Mouse (Mus musculus): ENCODE results near the gene Bnc2. TPM values are rescaled to one million over a fixed set of nuclear protein-coding genes. Genes with fewer than 3 reads are reported as not detected.

Gene Bnc2
- polyA plus RNA-seq, 2 experiments from 2014 or later = not detected

DNA sequence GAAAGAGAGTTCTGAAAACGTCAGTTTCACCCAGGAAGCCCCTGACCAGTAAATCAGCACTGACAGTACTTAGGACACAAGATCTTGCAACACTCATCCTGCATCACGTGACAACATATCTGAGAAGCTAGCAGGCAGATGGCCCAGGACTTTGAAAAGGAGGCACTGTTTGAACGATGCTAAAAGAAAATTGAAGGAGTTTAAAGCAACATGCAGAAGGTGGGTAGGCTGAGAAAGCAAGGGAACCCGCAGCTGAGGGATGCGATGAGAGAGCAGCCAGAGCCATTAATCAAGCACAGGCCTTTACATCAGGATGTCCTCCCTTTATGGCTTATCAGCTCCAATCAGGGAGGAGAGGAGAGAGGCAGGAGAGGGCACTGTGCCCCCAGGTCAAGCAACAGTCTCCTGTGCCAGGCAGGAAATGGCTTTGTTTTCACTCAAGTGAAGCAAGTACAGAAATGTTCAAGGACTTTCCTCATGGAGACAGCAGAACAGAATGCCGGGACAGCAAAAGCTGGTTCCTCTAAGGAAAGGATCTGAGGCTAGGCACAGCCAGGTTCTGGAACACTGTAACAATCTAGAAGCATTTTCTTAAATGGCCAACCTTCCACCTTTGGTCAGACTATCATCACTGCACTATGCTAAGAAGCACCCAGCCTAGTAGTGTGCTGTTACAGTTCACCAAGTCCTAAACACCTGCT lies 267.6 kb downstream of the Bnc2 start:
- no peak for ATAC-seq

DNA sequence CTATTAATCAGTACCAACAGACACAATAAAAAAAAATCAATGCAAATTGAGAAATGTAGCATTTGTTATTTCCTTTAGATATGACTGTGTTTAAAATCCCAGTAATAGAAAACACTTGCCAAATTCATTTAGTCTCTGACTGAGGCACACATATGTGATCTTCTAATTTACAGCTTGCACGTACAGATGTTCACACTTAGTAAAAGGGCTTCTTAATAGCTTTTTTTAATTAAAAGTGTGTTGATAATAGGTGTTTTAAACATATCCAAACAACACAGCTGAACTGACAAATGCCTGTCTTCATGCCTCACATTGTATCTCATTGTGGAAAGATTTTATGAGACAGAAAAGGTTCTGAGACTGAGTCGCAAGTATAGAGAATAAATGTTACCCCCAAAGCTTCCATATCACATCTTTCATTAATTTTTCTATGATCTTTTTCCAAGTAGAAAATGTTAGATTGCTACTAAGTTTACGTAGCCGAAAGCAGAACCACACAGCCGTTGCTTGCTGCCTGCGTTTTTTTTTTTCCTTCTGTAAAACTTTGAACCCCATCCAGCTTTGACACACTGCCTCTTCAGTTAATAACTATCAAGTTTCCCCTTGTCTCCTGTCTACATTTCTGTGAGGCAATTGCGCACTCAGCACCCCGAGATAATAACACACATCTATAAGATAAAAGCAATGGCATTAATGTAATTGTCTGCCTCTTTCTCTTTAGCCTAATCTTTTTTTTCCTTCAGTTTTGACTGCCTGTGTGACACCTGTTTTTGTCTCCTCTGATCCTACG lies 271.5 kb downstream of the Bnc2 start:
- no peak for ATAC-seq

DNA sequence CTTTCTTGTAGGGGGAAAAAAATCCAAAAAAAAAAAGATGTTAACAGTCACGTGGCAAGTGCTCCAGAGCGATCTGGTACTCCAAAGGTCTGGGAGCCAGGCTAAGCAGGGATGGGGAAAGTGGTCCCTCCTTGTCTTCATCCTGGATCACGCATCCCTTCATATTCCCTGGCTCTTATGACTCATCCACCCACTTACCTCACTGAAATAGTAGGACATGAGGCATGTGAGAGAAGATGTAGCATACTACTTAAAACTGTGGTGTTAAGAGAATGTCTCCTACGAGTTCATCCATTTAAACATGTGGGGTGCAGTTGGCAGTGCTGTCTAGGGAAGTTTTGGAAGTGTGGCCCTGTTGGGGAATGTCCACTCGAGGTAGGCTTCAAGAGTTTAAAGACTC lies 286.1 kb downstream of the Bnc2 start:
- no peak for ATAC-seq

DNA sequence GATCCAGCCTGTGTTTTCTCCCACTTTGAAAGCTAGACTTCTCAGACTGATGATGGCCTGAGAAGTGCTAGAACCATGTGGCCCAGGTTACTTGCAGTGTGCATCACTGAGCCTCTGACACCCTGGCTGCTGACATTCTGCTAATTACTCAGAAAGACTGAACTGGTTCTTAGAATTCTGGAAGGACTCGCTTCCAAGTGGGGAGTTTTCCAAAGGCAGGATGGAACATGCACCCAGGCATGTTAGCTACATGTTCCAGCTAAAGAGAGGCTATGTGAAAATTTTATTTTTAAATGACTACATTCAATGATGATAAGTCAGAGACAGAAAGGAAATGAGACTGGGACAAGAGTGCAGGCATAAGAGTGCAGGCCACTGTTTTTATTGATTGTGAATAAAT lies 289.9 kb downstream of the Bnc2 start:
- ATAC-seq = no peak

DNA sequence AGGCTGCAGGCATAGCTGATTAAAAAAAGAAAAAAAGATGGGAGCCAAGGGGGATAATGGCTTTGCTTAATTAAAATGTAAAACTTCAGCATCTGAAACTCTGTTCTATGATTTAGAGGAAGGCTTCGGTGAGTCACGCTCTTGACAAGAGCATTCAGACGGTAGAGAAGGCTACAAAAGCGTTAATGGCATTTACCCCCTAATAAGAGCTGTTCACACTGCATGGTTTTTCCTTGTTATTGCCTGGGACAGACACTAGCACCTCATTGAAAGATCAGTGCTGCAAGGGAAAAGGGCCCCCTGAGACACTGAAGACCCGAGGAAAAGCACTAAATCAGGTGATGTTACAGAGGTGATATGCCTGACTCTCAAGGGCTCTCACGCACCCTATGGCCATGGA lies 295.8 kb downstream of the Bnc2 start:
- ATAC-seq = no peak

DNA sequence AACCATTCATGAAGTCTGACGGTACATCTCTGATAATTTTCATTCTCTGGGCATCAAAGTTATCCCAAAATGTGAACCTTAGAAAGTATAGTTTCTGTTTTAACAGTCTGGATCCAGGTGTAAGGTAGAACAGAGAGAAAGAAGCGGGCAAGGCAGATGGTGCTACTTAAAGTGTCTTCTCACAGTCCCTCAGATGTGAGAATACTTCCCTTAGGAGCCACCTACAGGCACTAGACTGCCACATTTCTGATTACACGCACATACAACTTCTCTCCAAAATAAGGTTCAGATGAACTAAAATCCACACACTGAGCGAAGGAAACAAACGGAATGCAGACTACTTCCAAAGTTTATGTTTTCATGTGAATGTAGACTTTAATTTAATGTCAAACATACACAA lies 297.6 kb downstream of the Bnc2 start:
- no peak for ATAC-seq

DNA sequence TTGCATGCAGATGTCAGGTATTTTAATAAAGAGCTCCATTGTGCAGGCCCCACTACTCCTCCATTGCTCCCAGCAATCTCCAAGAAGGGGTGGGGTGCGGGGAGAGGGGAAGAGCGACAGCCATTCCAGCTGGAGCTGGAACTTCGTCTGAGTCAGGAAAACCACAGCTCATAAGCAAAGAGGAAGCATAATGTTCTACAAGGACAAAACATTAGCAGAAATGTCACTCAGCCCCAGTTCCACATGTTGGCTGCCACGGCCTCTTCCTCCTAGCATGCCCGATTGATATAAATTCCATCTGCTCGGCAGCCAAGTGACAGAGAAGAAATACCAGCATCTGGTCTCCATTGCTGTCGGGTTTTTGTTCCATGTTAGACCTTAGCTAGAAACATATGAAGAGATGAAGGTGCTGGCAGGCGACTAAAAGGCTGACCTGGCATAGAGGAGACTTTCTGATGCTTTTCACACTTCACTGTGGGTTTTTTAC lies 312.7 kb downstream of the Bnc2 start:
- ATAC-seq = no peak

DNA sequence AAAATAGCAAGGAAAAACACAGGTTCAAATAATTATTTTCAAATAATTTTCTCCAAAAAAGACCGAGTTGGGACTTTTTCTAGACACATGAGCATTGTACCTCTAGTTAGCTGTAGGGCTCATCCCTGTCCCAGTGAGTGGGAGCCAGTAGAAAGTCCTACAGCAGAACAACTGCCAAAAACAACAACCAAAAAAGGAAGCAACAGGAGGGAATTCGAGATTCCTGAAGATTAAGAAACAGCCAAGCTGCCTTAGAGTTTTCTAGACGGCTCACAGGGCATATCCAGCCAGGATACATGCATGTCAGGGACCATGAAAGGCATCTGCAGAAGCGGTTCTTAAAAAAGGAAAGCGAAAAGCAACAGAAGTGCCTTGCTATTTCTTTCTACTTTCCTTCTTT lies 313.9 kb downstream of the Bnc2 start:
- ATAC-seq = no peak

DNA sequence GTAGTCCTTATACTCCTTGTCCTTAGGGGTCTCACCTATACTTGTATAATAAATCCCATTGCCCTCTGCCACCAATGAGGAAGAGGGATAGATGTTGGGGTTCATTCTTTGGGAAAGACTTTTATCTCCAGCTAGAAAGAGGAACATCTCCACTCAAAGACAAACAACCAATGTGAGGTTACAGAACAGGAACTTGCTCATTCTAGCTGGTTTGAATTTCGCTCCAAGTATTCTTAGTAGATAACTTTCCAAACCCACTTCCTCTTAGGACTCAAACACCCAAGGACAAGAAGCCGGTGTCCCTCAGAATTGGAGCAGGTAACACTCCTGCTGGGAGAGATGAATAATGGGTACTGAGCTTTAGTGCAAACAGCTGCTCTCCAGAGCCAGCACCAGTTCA lies 315.1 kb downstream of the Bnc2 start:
- ATAC-seq = no peak

DNA sequence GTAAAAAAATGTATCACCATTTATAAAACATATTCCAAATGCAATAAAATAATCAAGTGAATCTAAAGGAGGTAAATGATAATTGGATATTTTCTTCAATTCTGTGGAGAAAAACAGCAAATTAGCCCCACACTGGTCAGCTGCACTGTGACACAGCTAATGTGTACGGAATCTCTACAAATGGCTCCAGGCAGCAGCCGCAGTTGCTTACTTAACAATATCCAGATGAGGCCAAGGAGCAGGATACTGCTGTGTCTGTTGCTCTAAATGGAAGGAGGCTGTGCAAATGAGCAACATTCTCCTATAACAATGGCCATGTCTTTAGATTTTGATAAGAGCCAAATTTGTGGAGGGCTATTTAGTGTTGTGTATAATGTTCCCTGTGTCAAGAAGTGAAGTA lies 316.9 kb downstream of the Bnc2 start:
- no peak for ATAC-seq

DNA sequence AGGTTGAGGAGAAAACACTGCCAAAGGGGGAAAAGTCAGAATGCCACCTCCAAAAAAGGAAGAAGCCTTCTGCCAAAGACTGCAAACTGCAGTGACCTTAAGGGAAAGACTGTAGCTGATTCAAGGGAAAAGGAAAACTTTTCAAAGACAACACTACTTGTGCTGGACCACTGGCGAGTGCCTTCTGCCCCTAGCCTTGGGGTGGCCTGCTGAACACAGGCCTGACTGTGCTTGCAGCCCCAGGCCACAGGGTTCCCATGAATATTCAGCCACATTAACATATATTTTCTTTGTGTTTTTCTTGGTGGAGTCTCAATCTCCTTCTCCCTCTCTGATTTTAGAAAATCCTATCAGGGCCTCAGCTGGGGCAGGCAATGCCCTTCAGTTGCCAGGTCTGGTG lies 317.7 kb downstream of the Bnc2 start:
- ATAC-seq = no peak

DNA sequence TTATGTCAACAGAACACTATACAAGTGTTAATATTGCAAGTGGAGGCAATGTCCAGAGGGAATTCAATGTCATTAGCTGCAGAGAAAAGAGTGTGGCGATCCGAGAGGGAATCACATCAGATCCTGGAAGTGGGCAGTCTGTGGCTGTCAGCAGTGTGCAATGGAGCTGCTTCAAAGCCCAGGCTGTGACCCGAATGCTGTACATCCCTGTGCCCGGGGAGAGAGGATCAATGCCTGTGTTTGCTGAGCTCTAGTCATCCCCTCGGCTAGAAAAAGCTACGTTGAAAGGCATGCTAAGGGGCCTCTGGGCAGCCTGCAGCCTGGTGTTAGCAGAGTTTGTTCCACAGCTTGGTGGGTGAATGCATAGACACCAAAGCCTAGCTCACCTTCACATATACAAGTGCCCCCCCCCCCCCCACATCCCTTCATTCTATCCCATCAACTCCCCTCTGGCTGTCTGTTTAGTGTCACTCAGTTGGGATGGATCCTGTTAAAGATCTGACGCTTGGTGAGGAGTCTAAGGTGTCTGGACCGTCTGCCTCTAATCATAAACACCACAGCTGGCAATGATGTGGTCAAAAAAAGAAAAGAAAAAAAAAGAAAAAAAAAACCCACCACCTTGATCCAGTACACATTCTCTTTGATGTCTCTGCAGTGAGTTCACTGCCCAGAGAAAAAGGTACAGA lies 318.5 kb downstream of the Bnc2 start:
- ATAC-seq = no peak

DNA sequence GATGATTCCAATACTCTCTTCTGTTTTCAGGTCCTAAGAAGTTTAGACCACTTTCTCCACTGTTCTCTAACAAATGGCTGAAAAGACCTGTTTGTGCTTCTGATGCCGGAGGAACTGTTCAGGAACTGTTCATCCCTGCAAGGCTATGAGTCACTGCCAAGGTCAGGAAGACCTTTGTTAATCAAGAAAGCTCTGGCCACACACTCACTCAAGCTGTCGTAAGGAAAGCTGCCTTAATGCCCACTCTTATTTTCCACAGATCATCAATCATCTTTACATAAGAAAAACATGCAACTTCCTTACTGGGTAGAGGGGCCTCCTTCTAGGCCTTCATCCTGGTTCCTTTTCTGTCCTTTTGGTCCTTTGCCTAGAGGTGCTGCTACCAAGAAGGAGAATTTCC lies 322.4 kb downstream of the Bnc2 start:
- ATAC-seq = no peak

DNA sequence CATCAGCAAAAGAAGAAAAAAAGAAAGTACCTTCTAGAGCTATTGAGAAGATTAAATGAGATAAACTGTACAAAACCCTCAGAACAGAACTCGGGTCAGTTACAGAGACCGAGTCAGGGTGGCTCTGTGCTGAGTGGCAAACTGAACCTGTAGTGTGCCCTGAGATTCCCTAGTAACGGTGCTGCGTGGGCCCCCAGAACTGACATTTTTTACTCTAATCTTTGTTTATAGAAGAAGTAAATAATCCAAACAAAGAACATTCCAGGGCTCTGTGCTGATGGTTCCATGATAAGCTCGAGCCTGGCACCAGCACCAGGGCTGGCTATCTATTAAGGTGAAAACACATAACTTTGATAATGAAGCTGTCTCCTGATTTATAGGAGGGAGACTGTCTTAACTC lies 325.5 kb downstream of the Bnc2 start:
- no peak for ATAC-seq

DNA sequence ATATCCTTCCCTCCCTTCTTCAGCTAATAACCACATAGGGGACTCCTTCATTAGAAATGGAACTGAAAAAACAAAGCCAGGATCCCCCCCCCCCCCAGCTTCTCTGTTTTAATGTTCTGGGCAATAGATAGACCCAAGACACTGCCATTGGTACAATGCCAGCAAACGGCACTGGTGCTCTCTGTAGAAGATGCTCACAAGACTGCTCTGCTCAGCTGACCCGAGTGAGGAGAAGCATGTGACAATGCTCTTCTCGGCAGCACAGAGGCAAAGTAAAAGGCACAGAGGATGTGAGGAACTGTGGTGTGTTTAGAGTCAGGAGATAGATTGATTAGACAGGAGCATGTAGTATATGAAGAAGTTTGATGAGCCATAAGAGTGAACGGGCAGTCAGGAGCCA lies 335.9 kb downstream of the Bnc2 start:
- ATAC-seq = no peak

DNA sequence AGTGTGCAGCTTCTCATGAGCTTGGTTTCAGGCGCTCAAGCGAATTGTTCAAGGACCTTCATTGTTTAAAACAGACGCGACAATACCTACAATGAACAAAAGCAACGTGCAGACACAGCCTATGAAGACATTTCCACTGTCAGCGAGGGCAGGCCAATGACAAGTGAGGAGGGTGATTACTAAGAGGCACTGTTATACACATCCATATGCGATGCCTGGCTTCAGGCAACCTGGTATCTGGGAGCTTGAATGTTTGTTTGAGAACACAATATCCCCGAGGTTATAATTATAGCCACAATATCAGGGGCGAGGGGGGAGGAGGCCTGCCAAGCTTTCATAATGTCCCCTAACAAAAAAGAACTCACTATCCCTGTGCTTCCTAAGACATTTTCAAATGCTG lies 343.1 kb downstream of the Bnc2 start:
- ATAC-seq = no peak

DNA sequence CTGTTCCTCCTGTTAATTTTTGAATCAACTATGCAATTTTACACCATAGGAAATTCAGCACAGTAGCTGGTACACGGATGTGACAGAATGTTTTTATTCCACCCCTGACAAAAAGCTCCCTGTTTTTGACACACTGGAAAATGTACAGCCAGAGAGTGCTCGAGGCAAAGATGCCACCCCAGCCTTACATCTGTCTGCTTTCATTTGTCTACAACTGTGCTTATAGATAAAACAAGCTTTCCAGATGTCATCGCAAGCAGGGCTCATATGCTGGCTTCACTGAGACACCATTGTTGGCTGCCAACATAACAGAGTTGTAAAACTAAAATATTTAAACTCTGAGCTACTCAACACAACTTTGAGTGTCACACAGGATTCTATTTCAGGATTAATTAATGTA lies 343.6 kb downstream of the Bnc2 start:
- ATAC-seq = no peak

DNA sequence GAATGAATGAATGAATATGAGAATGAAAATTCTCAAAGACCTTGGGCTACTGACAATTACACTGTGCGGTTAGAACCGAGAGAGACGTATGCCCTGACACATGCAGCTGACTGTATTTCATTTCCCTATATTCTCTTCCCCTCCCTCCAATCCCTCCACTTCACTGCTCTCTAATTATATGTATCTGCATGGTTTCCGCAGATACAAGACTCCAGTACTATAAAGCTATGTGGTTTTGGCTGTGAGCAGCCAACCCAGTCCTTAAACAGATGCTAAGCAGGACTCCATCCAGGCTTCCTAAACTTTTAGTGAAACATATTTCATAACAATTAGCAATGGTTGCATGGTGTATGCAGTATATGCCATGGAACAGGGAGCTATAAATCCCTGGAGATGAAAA lies 344.6 kb downstream of the Bnc2 start:
- ATAC-seq = no peak

DNA sequence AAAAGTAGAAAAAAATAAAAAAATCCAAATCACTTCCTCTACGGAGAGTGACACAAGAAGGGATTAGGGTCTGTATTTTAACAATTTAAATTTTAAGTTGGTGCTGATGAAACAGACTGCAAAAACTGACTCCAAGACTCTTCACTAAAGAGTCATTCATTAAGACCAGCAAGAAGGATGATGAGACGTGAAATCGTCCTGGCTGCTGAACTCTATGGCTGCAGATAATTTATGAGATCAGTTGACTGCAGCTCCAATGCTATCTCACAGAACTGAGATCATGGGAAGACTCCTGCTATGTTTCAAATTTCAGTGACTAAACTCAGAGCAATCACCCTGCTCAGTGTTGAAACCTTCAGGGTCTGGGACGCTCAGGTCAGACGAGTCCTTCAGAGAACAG lies 345.4 kb downstream of the Bnc2 start:
- ATAC-seq = no peak

DNA sequence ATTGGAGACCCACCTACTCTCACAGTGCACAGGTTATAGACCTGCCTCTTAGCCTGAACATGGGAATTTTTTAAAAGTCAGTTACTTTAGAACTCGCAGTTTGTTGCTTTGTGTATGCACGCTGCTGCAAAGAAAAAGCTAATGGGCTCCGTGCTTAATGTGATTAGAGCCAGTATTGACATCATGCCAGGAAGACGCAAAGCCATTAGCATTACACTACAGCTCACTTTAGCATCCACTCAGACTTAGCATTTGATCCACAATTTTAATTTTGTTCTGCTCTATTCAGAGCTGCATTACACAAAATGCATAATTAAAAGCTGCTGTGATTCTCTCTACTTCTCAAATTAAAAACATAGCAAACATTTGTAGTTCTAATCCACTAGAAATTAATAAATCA lies 350.7 kb downstream of the Bnc2 start:
- no peak for ATAC-seq

DNA sequence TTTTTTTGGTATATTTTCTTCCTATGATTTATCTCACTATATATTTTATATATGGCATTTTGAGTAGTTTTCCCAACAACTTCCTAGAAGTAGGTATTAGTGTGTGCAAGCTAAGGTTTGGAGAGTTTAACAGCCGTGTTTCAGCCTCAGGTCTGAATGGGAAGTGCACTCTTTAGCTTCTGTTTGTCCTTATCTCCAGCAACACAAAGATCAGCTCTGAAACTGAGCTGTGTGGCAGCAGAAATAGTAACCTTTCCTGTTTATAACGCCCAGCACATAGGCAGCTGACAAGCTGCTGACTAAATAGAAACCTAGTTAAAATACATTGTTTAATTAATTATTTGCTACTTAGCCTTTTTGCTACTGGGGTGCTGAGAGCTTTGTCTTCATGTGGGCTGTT lies 353.5 kb downstream of the Bnc2 start:
- ATAC-seq = no peak

DNA sequence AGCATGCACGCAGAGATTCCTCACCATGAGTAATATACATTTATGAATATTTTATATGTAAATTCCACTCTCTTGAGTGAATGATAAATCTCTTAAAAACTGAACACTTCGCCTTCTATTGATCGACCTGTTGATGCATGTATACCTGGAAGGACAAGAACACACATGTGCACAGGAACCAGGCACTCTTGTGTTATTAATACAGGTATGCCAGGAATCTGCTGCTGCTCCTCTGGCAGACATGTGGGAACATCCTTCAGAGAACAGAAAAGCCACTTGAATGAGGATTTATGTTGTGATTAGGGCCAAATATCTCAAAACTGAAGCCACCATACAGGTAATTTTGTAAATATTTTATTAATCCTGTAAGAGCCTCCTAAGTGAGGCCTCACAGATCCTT lies 357.7 kb downstream of the Bnc2 start:
- ATAC-seq = no peak

DNA sequence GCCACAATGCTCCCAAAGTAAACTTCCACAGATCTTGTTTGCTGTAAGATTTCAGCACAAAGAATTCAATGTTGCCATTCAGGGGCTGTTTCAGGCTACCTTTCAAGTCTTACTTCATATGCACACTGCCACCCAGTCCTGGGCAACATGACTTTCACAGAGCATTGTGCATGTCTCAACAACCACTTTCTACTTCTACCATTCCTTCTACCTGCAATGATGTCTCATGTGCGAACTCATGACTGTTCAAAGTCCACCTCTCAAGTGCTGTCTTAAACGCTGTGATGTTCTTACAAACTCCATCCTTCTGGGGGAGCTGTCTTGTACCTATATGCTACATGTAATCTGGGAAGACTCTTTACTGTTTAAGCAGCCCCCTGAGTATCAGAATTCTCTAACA lies 363.7 kb downstream of the Bnc2 start:
- no peak for ATAC-seq

DNA sequence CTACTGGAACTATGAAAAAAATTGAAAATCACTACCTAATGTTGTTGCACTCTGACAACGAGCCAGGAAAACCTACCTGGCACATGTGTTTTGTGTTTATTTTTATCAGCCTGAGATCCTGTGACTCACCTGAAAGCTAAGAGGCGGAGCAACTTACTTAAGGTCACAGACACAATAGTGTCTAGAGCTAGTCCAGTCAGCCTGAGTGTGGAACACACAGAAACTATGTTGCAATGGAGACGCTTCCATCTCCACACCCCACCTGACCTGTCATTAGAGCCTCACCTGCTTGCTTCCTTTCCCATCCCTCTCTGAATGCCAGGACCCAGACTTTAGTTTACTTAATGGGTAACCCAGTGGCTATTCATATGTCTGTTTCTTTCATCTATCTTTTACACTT lies 364.2 kb downstream of the Bnc2 start:
- ATAC-seq = no peak
